Mouse (Mus musculus): ENCODE measurements around the gene Crybb3.

Crybb3 gene

DNA sequence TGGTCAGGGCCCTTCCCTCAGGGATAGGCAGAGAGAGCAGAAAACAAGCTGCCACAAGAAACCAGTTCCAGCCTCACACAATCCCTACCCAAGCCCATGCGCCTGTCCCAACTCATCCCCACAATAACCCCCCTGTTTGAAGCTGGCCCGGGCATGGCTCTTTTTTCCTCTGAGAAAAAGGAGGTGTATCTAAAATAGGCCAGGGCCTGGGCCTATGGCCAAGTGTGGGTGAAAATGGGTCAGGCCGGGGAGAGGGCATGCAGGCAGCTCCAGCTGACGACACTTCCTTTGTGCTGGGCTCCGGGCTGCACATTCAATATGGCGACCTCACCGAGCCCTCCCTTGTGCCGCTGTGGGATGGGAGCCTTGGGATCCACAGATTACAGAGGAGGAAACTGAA lies 37.9 kb downstream of the Crybb3 start:
- no peak for DNase-seq

DNA sequence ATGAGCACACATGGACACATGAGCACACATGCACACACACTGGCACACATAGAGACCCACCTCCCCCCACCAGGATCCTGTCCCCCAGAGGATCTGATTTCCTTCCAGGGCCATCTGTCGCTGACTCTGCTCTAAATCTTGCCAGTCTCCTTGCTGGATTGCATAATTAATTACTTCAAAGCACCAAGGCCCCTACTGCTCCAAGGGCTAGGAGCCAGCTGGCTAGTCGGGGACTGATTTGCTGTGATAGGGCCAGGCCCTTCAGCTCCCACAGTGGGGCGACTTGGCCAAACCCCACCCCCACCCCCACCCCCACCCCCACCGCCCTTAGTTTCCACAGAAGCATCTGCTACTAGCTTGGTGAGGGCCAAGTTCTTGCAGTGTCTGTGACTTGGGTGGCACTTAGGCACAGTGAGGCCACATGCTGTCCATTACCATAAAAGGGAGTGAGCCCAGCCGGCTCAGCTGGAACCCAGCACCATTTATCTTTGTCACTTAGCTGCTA lies 39.8 kb downstream of the Crybb3 start:
- no peak for DNase-seq

DNA sequence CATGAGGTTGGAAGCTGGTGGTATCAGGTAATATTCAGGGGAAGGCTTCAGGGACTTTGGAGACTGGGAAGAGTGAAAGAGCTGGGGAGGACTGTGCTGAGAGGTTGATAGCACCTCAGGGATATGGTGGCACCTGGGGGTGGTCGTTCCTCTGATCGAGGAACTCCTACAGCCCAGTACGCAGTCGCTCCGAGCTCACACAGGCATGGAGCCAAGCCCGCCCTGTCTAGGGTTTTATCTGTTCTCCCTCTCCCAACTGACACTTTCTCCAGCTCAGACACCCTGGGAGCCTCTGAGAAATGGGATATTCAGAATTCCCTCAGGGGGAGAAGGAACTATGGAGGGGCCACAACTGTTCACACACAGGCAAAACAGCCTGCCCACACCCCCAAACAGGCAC lies 40.6 kb downstream of the Crybb3 start:
- DNase-seq: no peak

DNA sequence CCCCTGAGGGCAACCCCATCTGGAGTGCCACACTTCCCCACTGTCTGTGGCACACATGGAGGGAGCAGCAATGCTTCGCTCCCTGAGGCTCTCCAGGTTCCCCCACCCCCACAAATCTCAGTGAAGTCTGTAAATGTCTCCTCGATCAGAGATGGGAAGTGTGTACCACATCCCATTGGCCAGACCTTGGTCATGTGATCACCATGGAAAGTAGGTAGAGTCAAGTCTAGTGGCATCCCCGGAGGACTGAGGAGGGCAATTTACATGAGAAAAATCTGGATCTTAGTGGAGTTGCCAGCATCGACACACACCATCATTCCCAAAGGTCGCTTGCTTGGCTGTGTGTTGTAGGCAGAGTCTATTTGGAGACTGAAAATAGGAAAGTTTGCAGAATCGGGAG lies 42.8 kb downstream of the Crybb3 start:
- DNase-seq: no peak

DNA sequence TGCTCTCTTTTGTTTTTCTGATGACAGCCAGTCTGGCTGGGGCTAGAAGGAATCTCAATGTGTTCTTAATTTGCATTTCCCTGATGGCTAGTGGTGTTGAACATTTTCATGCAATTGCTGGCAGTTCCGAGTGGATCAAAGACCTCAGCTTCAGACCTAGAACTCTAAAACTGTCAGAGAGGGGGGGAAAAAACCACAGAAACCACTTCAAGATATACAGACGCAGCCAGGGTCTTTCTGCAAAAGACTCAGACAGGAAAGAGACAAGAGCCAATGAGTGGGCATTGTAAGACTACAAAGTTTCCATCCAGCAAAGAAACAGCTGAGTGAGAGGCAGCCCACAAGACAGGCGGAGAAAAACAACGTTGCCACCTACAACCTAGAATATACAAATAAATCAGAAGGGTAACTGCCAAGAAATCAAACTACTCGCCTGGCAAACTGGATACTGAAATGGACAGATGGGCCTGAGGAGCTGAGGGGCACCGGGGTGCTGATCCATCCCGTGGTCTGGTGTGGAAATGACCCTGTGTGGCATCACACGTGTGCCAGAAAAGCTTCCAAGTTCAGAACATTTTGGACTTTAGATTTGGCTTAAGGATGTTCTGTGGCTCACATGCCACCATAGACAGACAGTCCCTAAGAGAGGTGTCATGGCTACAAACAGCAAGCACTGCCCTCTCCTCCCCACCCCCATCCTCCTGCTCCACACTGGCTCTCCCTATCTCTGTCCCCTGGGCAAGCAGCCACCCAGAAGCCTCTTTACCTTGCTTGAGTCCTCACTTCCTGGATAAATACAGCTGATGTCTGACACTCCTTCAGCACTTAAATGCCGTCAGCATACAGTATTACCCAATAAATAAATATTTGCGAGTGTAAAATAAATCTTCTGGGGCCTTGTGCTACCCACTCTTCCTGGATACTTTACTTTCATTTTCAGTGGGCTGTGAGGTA lies 46.0 kb downstream of the Crybb3 start:
- DNase-seq: peak; percentile 16

DNA sequence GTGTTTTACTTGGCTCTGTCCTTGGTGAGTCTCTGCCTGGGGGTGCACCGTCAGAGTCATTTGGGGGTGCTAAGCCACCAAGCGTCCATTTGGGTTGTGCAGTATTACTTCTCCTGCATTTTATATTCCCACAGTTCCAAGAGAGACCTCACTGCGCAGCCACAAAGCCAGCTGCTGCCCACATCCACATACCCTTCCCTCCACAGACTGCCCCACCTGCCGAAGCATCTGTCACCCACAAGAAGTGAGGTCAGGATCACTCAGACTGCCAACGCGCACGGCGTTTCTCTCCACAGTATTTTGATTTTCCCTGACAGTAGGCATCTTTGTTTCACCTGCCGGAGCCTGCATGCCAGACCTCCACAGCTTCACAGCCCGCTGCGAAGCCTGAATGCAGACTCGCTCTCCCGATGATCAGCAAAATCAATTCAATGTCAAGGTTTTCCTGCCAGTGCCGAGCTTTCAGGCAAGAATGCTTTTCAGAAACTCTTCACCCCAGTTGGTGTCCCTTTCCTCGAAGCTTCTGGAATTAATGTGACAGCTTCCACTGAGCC lies 50.1 kb downstream of the Crybb3 start:
- no peak for DNase-seq

DNA sequence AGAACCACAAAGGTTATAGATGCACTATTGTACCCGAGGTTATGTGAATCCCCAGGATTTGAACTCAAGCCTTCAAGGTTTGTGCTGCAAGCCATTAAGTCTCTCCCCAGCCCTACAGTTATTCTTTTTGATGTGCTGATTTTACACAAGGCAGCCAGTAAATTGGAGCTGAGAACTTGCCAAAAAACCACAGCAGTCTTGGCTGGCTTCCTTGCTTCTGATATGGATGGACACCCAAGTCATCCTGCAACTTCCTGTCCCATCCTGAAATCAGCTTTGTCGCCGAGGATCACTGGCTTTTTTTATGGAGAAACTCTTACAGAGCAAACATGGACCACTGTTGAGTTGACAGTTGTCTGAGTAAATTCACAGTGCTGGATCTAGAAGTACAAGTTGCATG lies 51.3 kb downstream of the Crybb3 start:
- DNase-seq: no peak

DNA sequence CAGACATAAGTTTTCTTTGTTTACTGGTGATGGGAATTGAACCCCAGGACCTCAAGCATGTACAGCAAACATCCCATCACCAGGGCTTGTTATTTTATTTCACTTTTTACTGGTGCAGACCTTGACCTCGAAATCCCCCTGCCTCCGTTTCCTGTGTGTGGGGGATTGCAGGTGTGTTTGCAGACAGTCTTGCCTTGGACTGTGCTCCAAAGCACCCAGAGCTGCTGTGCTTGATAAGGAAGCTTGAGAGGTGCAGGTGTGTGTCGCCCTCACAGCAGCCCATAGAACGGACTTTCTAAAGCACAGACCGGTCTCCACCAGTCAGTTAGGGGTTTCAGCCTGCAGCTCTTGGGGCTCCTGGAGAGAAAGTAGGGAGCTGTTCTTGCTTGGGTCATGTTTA lies 54.7 kb downstream of the Crybb3 start:
- DNase-seq: peak; percentile 41

All from thymus, postnatal 4 days (tissue).